Mouse (Mus musculus) liver, embryonic 12.5 days (tissue): ENCODE measurements around the gene Vmn1r68. TPM values are rescaled to one million over a fixed set of nuclear protein-coding genes. Genes with fewer than 3 reads are reported as not detected.

ENCODE experiments used
- ATAC-seq: fragments of 200-750 bp; cut with Nextera tagmentation; 2 replicates; pipeline ENCODE4 v1.8.0; 2017; ENCODE audit warnings: moderate number of reproducible peaks, mild to moderate bottlenecking, moderate library complexity
- H3K27ac ChIP-seq: fragments of 300-500 bp; sonication (generic); 2 replicates; pipeline ENCODE4 v1.5.1; 2016; ENCODE audit warnings: mild to moderate bottlenecking
- H3K27me3 ChIP-seq: fragments of 300-500 bp; sonication (generic); replicated peaks from 2 replicates; pipeline ENCODE4 v1.6.1; 2016; ENCODE audit warnings: mild to moderate bottlenecking, moderate library complexity
- H3K36me3 ChIP-seq: fragments of 300-500 bp; sonication (generic); 2 replicates; pipeline ENCODE4 v1.6.1; 2016; ENCODE audit warnings: mild to moderate bottlenecking, moderate library complexity
- H3K4me1 ChIP-seq: fragments of 300-500 bp; sonication (generic); 2 replicates; pipeline ENCODE4 v1.6.1; 2016
- H3K4me2 ChIP-seq: fragments of 300-500 bp; sonication (generic); 2 replicates; pipeline ENCODE4 v1.6.1; 2016; ENCODE audit warnings: mild to moderate bottlenecking, moderate library complexity
- H3K4me3 ChIP-seq: fragments of 300-500 bp; sonication (generic); 2 replicates; pipeline ENCODE4 v1.5.1; 2016; ENCODE audit warnings: mild to moderate bottlenecking, moderate library complexity
- H3K9ac ChIP-seq: fragments of 300-500 bp; sonication (generic); 2 replicates; pipeline ENCODE4 v1.6.1; 2016; ENCODE audit warnings: mild to moderate bottlenecking, moderate library complexity
- H3K9me3 ChIP-seq: fragments of 300-500 bp; sonication (generic); replicated peaks from 2 replicates; pipeline ENCODE4 v1.6.1; 2016; ENCODE audit warnings: mild to moderate bottlenecking, moderate library complexity
- WGBS: fragments of 180-500 bp; shearing (Covaris S2); methylation state at CpG from one replicate; pipeline ENCODE4 v1.1.7; 2016; ENCODE audit not compliant: insufficient replicate concordance; 5-methylcytosine and 5-hydroxymethylcytosine counted together
- polyA plus RNA-seq: library from polyadenylated mRNA; unstranded; fragments of >200 nt; fragmentation: Nextera tagmentation; extraction: Ambion mirVana; gene quantifications from 2 replicates; pipeline ENCODE4 v1.2.1, GENCODE M21; 2016

Gene Vmn1r68
- polyA plus RNA-seq = not detected in 2 replicates

GRCm38 (mm10) chr7:10558385-10558784 lies at the start of gene Vmn1r68:
Gene Vmn1r68 (minus strand): TSS chr7:10558485.
- whole genome bisulfite sequencing = 37% methylated on average over 2 of the region's 2 CpGs
- H3K36me3 ChIP-seq = no peaks in the 10 kb centered on the region
- H3K27ac ChIP-seq = no peak within 1 kb of the TSS
- H3K4me3 ChIP-seq = no peak within 1 kb of the TSS
- no peaks in the 10 kb centered on the region for H3K4me1 ChIP-seq
- H3K9me3 ChIP-seq = no peaks in the 10 kb centered on the region
- ATAC-seq = no peak
- no peak within 1 kb of the TSS for H3K9ac ChIP-seq
- H3K4me2 ChIP-seq = no peak within 1 kb of the TSS
- H3K27me3 ChIP-seq = no peaks in the 10 kb centered on the region

GRCm38 (mm10) chr7:10495578-10495977 lies 62.7 kb downstream of the Vmn1r68 start:
- no peak overlapping the region for H3K27ac ChIP-seq
- H3K9me3 ChIP-seq = no peaks in the 10 kb centered on the region
- H3K4me3 ChIP-seq = peak overlapping the region; percentile 69
- 32% methylated on average over 6 of the region's 6 CpGs for WGBS
- H3K4me1 ChIP-seq = peaks cover 11% of the 10 kb centered on the region; the same call in 1 of the 2 replicates
- no peaks in the 10 kb centered on the region for H3K27me3 ChIP-seq
- ATAC-seq = no peak
- no peak overlapping the region for H3K9ac ChIP-seq
- H3K36me3 ChIP-seq = peaks cover 21% of the 10 kb centered on the region
- peak overlapping the region; percentile 70 for H3K4me2 ChIP-seq

GRCm38 (mm10) chr7:10494786-10495521 lies 63.3 kb downstream of the Vmn1r68 start, which contains the start of gene Zik1:
Gene Zik1 (minus strand): TSS chr7:10495394.
- Histone ChIP-seq H3K9me3 (no peaks in the 10 kb centered on the region), H3K9ac (peak within 1 kb of the TSS; percentile 70), H3K4me2 (peak within 1 kb of the TSS; percentile 70), H3K4me3 (peak within 1 kb of the TSS; percentile 69), H3K27ac (no peak within 1 kb of the TSS), H3K36me3 (peaks cover 27% of the 10 kb centered on the region), H3K27me3 (no peaks in the 10 kb centered on the region), H3K4me1 (peaks cover 11% of the 10 kb centered on the region; the same call in 1 of the 2 replicates)
- 3% methylated on average over 33 of the region's 33 CpGs for WGBS
- ATAC-seq = peak; percentile 98

- 50% methylated on average over 18 of the region's 18 CpGs for WGBS
- no peak for ATAC-seq
- no peaks in the 10 kb centered on the region for H3K27me3 ChIP-seq
- no peak overlapping the region for H3K4me2 ChIP-seq
- no peaks in the 10 kb centered on the region for H3K36me3 ChIP-seq
- H3K27ac ChIP-seq = no peak overlapping the region
- no peaks in the 10 kb centered on the region for H3K9me3 ChIP-seq
- no peak overlapping the region for H3K9ac ChIP-seq
- H3K4me3 ChIP-seq = no peak overlapping the region
- no peaks in the 10 kb centered on the region for H3K4me1 ChIP-seq
These were observed 77.6 kb downstream of the Vmn1r68 start for GRCm38 (mm10) chr7:10480588-10481233.

- Histone ChIP-seq H3K9me3 (no peaks in the 10 kb centered on the region), H3K4me2 (no peak overlapping the region), H3K4me3 (no peak overlapping the region), H3K9ac (no peak overlapping the region), H3K27me3 (no peaks in the 10 kb centered on the region), H3K27ac (no peak overlapping the region), H3K4me1 (no peaks in the 10 kb centered on the region), H3K36me3 (no peaks in the 10 kb centered on the region)
- ATAC-seq = no peak
These were observed 78.5 kb downstream of the Vmn1r68 start for GRCm38 (mm10) chr7:10479813-10480212.

GRCm38 (mm10) chr7:10458166-10458565 lies 100.1 kb downstream of the Vmn1r68 start:
- no peaks in the 10 kb centered on the region for H3K4me1 ChIP-seq
- no peak for ATAC-seq
- no peaks in the 10 kb centered on the region for H3K9me3 ChIP-seq
- 49% methylated on average over 3 of the region's 3 CpGs for WGBS
- H3K4me3 ChIP-seq = no peak overlapping the region
- H3K27me3 ChIP-seq = no peaks in the 10 kb centered on the region
- no peaks in the 10 kb centered on the region for H3K36me3 ChIP-seq
- no peak overlapping the region for H3K9ac ChIP-seq
- H3K4me2 ChIP-seq = no peak overlapping the region
- no peak overlapping the region for H3K27ac ChIP-seq

Other genes starting within 250 kb of the Vmn1r68 start
- not detected in 2 replicates for gene Vmn1r67, start 115.2 kb downstream of the Vmn1r68 start, polyA plus RNA-seq
- gene Zik1, start 63.1 kb downstream of the Vmn1r68 start, polyA plus RNA-seq = 4.1 and 4.2 TPM in 2 replicates
- gene Vmn1r69, start 55.2 kb upstream of the Vmn1r68 start, polyA plus RNA-seq = not detected in 2 replicates
- not detected in 2 replicates for gene Vmn1r70, start 73.0 kb upstream of the Vmn1r68 start, polyA plus RNA-seq
- gene Nlrp4b, start 129.3 kb upstream of the Vmn1r68 start, polyA plus RNA-seq = not detected in 2 replicates
- not detected in 2 replicates for gene Vmn1r71, start 195.9 kb upstream of the Vmn1r68 start, polyA plus RNA-seq